Mouse (Mus musculus): ENCODE results near the gene Vmn1r166. TPM values are rescaled to one million over a fixed set of nuclear protein-coding genes. Genes with fewer than 3 reads are reported as not detected.
"Not testable (repeated sequence)": the region's sequence is repeated elsewhere in the genome, so short reads cannot be mapped to it uniquely, and the experiment has no call there.

Gene Vmn1r166
- total RNA-seq (2021), result not detected
- long read RNA-seq, experiment 1, result 0 reads
- long read RNA-seq, experiment 2, result 0 reads

GRCm38 (mm10) chr7:23251582-23251981, at the start of gene Vmn1r166:
Gene Vmn1r166, minus strand, starts transcription at chr7:23251682.
- not testable (repeated sequence) for DNase-seq (ENCODE audit: low spot score in 2 of 2)

DNA sequence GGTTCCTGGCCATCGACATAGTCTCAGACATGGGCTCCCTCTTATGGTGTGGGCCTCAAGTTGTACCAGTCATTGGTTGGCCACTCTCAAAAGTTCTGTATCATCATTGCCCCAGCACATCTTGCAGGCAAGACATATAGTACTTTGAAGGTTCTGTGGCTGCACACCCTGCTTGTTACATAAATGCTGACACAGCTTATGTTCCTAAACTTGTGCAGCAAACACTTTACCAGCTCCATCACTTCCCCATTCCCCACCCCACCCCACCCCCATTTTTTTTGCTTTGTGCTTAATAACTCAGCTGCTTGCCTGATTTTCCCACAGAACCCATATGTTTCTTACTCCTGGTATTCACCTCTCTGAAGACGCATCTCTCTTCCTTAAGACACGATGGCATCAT, 49.4 kb upstream of the Vmn1r166 start, which contains the start of gene Nlrp4e:
TSS of gene Nlrp4e (plus strand) at position 301 of the 400 bp plus-strand sequence.
- DNase-seq (ENCODE audit: low spot score in 2 of 2), result not testable (repeated sequence)

DNA sequence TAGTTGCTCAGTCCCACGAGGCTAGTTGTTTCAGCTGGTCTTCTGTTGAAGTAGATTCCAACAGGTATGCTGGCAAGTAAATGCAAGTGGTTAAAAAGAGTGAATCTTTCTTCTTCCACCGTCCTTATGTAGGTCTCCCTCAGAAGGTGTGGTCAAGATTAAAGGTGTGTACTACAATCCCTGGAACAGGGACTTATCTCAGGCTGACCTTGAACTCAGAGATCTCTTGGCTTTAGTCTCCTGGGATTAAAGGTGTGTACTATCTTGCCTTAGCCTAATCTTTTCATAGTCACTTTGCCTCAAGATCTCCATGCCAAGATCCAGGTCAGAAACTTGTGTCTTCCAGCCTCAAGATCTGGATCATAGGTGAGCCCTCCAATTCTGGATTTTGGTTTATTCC, 27.3 kb upstream of the Vmn1r166 start, which contains the start of gene Gm6902:
TSS of gene Gm6902 (minus strand) at position 101 of the 400 bp plus-strand sequence.
- not testable (repeated sequence) for DNase-seq (ENCODE audit: low spot score in 2 of 2)

DNA sequence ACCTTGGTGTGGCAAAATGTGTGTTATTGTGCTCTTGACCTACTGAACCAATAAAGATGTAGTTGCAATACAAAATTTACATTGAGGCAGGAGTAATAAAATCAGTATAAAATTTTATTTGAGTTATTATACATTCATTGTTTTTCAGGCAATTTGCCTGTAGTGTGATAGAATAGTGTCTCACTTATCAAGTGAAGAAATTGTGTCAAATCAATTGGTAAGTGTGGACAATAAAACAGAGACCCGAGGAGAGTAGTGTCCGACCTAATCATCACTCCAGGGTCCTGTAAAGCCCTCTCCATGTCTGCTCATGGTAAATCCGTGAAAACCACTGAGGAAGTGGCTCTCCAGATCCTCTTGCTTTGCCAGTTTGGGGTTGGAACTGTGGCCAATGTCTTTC, 34.5 kb downstream of the Vmn1r166 start, which contains the start of gene Vmn1r165:
TSS of gene Vmn1r165 (plus strand) at position 301 of the 400 bp plus-strand sequence.
- DNase-seq (ENCODE audit: low spot score in 2 of 2), result not testable (repeated sequence)

Other genes with a start within 250 kb of the Vmn1r166 start
- not detected for gene Gm4216, start 231.8 kb downstream of the Vmn1r166 start, total RNA-seq (2021)
- gene Vmn1r163, start 196.1 kb downstream of the Vmn1r166 start, total RNA-seq (2021), result not detected
- not detected for gene Gm8720, start 184.2 kb downstream of the Vmn1r166 start, total RNA-seq (2021)
- not detected for gene Gm10662, start 107.2 kb downstream of the Vmn1r166 start, total RNA-seq (2021)
- gene Vmn1r165, start 34.4 kb downstream of the Vmn1r166 start, total RNA-seq (2021), result not detected
- not detected for gene Gm6902, start 27.2 kb upstream of the Vmn1r166 start, total RNA-seq (2021)
- gene Nlrp4e, start 49.5 kb upstream of the Vmn1r166 start, total RNA-seq (2021), result not detected
- gene Nlrp5, start 134.2 kb upstream of the Vmn1r166 start, total RNA-seq (2021), result not detected